Mouse (Mus musculus): ENCODE data around the gene Arvcf.

- no peak for TF ChIP-seq CTCF (IDR thresholded peaks at IDR 0.05; ENCODE audit: low read depth)
- TF ChIP-seq EP300 (IDR thresholded peaks at IDR 0.05; ENCODE audit: low read depth): no peak
These were observed 14.0 kb upstream of the Arvcf start for GRCm38 (mm10) chr16:18333976-18334375.

Measured in liver, postnatal 0 days (tissue).